Mouse (Mus musculus): ENCODE results near the gene Cyp2j12. TPM values are rescaled to one million over a fixed set of nuclear protein-coding genes. Genes with fewer than 3 reads are reported as not detected.

Cyp2j12 gene
- not detected for total RNA-seq (2023)

DNA sequence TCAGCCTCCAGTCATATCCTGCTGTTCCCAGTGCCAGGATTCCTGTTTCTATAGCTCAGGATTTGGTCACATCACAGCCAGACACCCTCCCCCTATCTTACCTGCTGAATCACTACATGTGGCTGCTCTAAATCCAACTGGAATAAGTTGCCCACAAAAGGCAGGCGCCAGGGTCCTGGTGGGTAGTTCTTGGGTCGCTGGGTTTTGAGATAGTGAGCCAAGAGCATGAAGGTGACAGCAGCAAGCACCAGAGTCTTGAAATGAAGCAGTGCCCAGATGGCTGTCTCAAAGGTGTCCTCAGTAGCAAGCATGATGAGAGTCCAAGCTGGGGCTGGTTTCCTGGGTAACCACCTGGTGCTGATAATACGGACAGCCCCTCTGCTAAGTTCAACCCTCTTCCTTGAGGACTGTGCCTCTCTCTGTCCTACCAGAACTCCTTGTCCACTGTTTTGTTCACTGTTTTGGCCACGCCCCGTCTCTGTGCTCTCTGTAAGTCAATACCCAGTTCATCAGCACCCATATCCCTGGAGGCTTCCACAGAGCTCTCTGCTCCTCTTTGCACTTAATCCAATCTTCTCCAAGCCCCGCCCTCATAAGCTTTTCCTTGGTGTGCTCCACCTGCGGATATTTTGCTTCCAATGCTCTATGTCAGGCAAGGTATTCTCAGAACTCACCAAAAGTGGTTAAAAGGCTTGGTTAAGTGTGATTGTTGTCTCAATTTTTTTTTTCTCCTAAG, at the start of gene Cyp2j12:
Gene Cyp2j12 (minus strand): TSS at position 421 of the 736 bp plus-strand sequence.

DNA sequence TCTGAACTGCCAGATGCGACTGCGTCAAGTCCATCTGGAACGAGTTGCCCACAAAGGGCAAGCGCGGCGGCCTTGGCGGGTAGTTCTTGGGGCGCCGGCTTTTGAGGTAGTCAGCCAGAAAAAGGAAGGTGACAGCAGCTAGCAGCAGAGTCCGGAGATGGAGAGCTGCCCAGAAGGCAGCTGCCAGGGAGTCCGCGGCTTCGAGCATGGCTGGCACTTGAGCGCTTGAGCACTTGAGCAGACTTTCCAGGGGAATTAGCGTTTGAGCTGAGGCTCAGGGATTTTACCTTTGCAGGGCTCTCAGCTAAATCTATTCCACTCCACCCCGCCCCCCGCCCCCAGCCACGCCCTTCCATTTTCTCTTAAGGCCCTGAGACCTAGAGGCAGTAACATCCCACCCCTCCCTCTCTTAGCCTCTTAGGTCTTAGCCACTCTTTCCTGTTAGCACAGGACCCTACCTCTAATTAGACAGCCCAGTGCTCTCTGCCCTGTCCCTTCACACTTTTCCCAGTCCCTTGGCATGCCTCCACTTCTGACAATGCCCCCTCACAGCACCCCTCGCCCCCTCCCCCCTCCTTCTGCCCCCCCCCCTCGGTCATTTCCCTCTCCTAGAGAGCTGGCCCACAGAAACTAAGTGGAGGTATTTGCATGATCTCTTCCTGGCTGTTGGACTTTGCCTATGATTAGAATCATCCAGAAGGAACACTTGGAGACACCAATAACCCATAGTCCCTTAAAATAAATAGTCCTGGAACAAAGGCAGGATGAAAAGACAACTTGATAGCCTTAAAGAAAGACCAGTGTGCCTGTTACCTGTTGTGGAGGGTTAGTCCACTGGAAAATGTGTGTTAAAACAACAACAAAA, 63.5 kb downstream of the Cyp2j12 start, which contains the start of gene Cyp2j13:
Gene Cyp2j13 (minus strand): TSS at position 286 of the 865 bp plus-strand sequence.

Other genes with a start within 250 kb of the Cyp2j12 start
- 32.8 TPM for gene Hook1, start 173.9 kb downstream of the Cyp2j12 start, total RNA-seq (2023)
- gene Cyp2j13, start 63.6 kb downstream of the Cyp2j12 start, total RNA-seq (2023) = not detected
- not detected for gene Cyp2j7, start 95.5 kb upstream of the Cyp2j12 start, total RNA-seq (2023)
- gene Cyp2j11, start 207.5 kb upstream of the Cyp2j12 start, total RNA-seq (2023) = not detected

Measured in CD4-positive naive resting alpha-beta T cell, adult 57 days (primary cell).